Mouse (Mus musculus) gastrocnemius, adult 18-20 months (tissue): ENCODE results near the gene Tial1. TPM values are rescaled to one million over a fixed set of nuclear protein-coding genes. Genes with fewer than 3 reads are reported as not detected.
A peak's percentile ranks its signal among the peaks of the same experiment; 100 is the strongest.

ENCODE experiments used
- DNase-seq: peaks from one replicate; pipeline ENCODE4 v3.0.0; 2021; ENCODE audit warnings: low spot score
- long read RNA-seq, 2 experiments: library from polyadenylated mRNA; stranded (forward); transcript quantifications; one replicate each; pipeline ENCODE4 v2.0.0; 2021
- total RNA-seq, 2 experiments: library from RNA; stranded (reverse); gene quantifications; 2 replicates each; pipeline ENCODE4 v1.2.3; 2021

Tial1 gene
- 10 to 100 TPM; 41.1 to 42.5 TPM for total RNA-seq
- long read RNA-seq, experiment 1, full-length matches to known transcripts: 10 of 18 reads
- long read RNA-seq, experiment 1, partial matches to known transcripts: 8 of 18 reads
- long read RNA-seq, experiment 1, other reads (novel, unspliced or antisense): 0 of 18 reads
- long read RNA-seq, experiment 2, full-length matches to known transcripts: 12 of 24 reads
- long read RNA-seq, experiment 2, partial matches to known transcripts: 5 of 24 reads
- long read RNA-seq, experiment 2, other reads (novel, unspliced or antisense): 7 of 24 reads

- DNase-seq: peak; percentile 99
Measured at GRCm38 (mm10) chr7:128461285-128462215, at the start of gene Tial1. Tial1 (minus strand) TSS chr7:128461717.

GRCm38 (mm10) chr7:128504091-128504490 is 42.6 kb upstream of the Tial1 start:
- DNase-seq: no peak

GRCm38 (mm10) chr7:128499801-128500200 is 38.3 kb upstream of the Tial1 start:
- DNase-seq: no peak

GRCm38 (mm10) chr7:128494546-128494945 is 33.0 kb upstream of the Tial1 start:
- no peak for DNase-seq

GRCm38 (mm10) chr7:128488986-128489385 is 27.5 kb upstream of the Tial1 start:
- DNase-seq: no peak

- DNase-seq: peak; percentile 80
Measured at GRCm38 (mm10) chr7:128474322-128474721, 12.8 kb upstream of the Tial1 start.

- DNase-seq: no peak
Measured at GRCm38 (mm10) chr7:128462406-128462805, 889 bp upstream of the Tial1 start.

GRCm38 (mm10) chr7:128460865-128461228 is 670 bp downstream of the Tial1 start:
- no peak for DNase-seq

- peak; percentile 14 for DNase-seq
Measured at GRCm38 (mm10) chr7:128460131-128460864, 1.2 kb downstream of the Tial1 start.

- no peak for DNase-seq
Measured at GRCm38 (mm10) chr7:128459791-128460130, 1.8 kb downstream of the Tial1 start.

GRCm38 (mm10) chr7:128458011-128458410 is 3.5 kb downstream of the Tial1 start:
- DNase-seq: no peak

GRCm38 (mm10) chr7:128452731-128453130 is 8.8 kb downstream of the Tial1 start:
- no peak for DNase-seq

- DNase-seq: no peak
Measured at GRCm38 (mm10) chr7:128440584-128440983, 20.9 kb downstream of the Tial1 start.

- DNase-seq: no peak
Measured at GRCm38 (mm10) chr7:128439251-128439650, 22.3 kb downstream of the Tial1 start.

- DNase-seq: no peak
Measured at GRCm38 (mm10) chr7:128438131-128438530, 23.4 kb downstream of the Tial1 start.

GRCm38 (mm10) chr7:128433213-128433612 is 28.3 kb downstream of the Tial1 start:
- DNase-seq: no peak

GRCm38 (mm10) chr7:128432574-128432973 is 28.9 kb downstream of the Tial1 start:
- no peak for DNase-seq

GRCm38 (mm10) chr7:128422491-128422890 is 39.0 kb downstream of the Tial1 start:
- DNase-seq: no peak

- no peak for DNase-seq
Measured at GRCm38 (mm10) chr7:128421701-128422100, 39.8 kb downstream of the Tial1 start.

GRCm38 (mm10) chr7:128419690-128420089 is 41.8 kb downstream of the Tial1 start:
- no peak for DNase-seq

GRCm38 (mm10) chr7:128417930-128418779 is 43.4 kb downstream of the Tial1 start, which contains the start of gene Rgs10:
Rgs10 (minus strand) TSS chr7:128418758.
- DNase-seq: peak; percentile 46
